Mouse (Mus musculus): Measurements from ENCODE around the gene Zfp639. TPM values are rescaled to one million over a fixed set of nuclear protein-coding genes. Genes with fewer than 3 reads are reported as not detected.

Gene Zfp639
- polyA plus RNA-seq, 1 experiment from 2014 or later: 44.4 TPM

GRCm38 (mm10) chr3:32563401-32563800, 53.3 kb downstream of the Zfp639 start:
- Histone ChIP-seq H3K4me1 (ENCODE audit: control insufficient read depth, insufficient read depth, low read length) (no peaks in the 10 kb centered on the region), H3K9ac (ENCODE audit: low read depth, low read length) (no peak overlapping the region), H3K4me2 (replicated peaks; ENCODE audit: low read depth, low read length) (no peak overlapping the region), H3K27me3 (ENCODE audit: control insufficient read depth, insufficient read depth, low read length) (no peaks in the 10 kb centered on the region), H3K27ac (ENCODE audit: low read depth, low read length) (no peak overlapping the region), H3K36me3 (ENCODE audit: control insufficient read depth, insufficient read depth, low read length) (peaks cover 29% of the 10 kb centered on the region), H3K4me3 (ENCODE audit: low read length) (no peak overlapping the region), H3K9me3 (ENCODE audit: control insufficient read depth, low read length) (no peaks in the 10 kb centered on the region)
- no peak for ATAC-seq (ENCODE audit: low FRiP score, low TSS enrichment)
- WGBS: 94% methylated on average over 6 of the region's 6 CpGs

Other genes starting within 250 kb of the Zfp639 start
- gene Zmat3, start 144.2 kb upstream of the Zfp639 start, polyA plus RNA-seq (2014; fragmentation: Nextera tagmentation; extraction: Ambion mirVana): 5.8 and 6.9 TPM in 2 replicates
- gene Pik3ca, start 112.6 kb upstream of the Zfp639 start, polyA plus RNA-seq (2014; fragmentation: Nextera tagmentation; extraction: Ambion mirVana): 14.5 and 16.2 TPM in 2 replicates
- gene Kcnmb3, start 18.0 kb upstream of the Zfp639 start, polyA plus RNA-seq (2014; fragmentation: Nextera tagmentation; extraction: Ambion mirVana): not detected in 2 replicates
- 17.8 and 29.6 TPM in 2 replicates for gene Mfn1, start 19.2 kb downstream of the Zfp639 start, polyA plus RNA-seq (2014; fragmentation: Nextera tagmentation; extraction: Ambion mirVana)
- 36.4 and 43.8 TPM in 2 replicates for gene Gnb4, start 106.3 kb downstream of the Zfp639 start, polyA plus RNA-seq (2014; fragmentation: Nextera tagmentation; extraction: Ambion mirVana)
- gene Actl6a, start 196.0 kb downstream of the Zfp639 start, polyA plus RNA-seq (2014; fragmentation: Nextera tagmentation; extraction: Ambion mirVana): 197 and 214 TPM in 2 replicates
- 358 and 449 TPM in 2 replicates for gene Ndufb5, start 226.7 kb downstream of the Zfp639 start, polyA plus RNA-seq (2014; fragmentation: Nextera tagmentation; extraction: Ambion mirVana)
- 35.7 and 55.2 TPM in 2 replicates for gene Mrpl47, start 227.3 kb downstream of the Zfp639 start, polyA plus RNA-seq (2014; fragmentation: Nextera tagmentation; extraction: Ambion mirVana)

Data from kidney, embryonic 14.5 days (tissue).